Mouse (Mus musculus): ENCODE measurements at regions not wholly inside any gene's neighbourhood (a gene's known extent, or its start where the extent isn't known, plus 50 kb on each side); places are given as distances from the start of the nearest gene placed in this dataset.

GRCm38 (mm10) chr3:21997387-21997786 is 79.1 kb upstream of the Tbl1xr1 start:
- Histone ChIP-seq H3K27ac (no peak overlapping the region), H3K4me1 (replicated peaks; ENCODE audit: control insufficient read depth in 2 of 2, insufficient read depth in 2 of 2, low read length in 1 of 2) (peaks cover 8 to 14% of the 10 kb centered on the region in 2 experiments), H3K36me3 (replicated peaks; ENCODE audit: control insufficient read depth, insufficient read depth, low read depth) (no peaks in the 10 kb centered on the region), H3K9ac (replicated peaks) (no peak overlapping the region), H3K9me3 (ENCODE audit: control insufficient read depth, low read length) (no peaks in the 10 kb centered on the region), H3K27me3 (ENCODE audit: control insufficient read depth, insufficient read depth, low read length) (no peaks in the 10 kb centered on the region), H3K4me2 (ENCODE audit: low read depth) (no peak overlapping the region), H3K4me3 (ENCODE audit: insufficient read depth in 1 of 2, low read depth in 2 of 2, low read length in 2 of 2) (no peak overlapping the region)
- WGBS (ENCODE audit: insufficient replicate concordance): 27% methylated on average over 3 of the region's 3 CpGs
- no peak for ATAC-seq (ENCODE audit: insufficient read depth)
- DNase-seq (ENCODE audit: low read depth in 3 of 3, low spot score in 3 of 3): no peak
- TF ChIP-seq EP300 (IDR thresholded peaks at IDR 0.05; ENCODE audit: low read depth) (no peak), CTCF (IDR thresholded peaks at IDR 0.05; ENCODE audit: low read depth) (no peak)

- Histone ChIP-seq H3K9me3 (ENCODE audit: control insufficient read depth, low read length) (no peaks in the 10 kb centered on the region), H3K4me1 (replicated peaks; ENCODE audit: control insufficient read depth in 2 of 2, insufficient read depth in 2 of 2, low read length in 1 of 2) (0 out of 4 replicates have a peak, but pooled peaks cover 0 to 2% of the 10 kb centered on the region in 2 experiments), H3K27me3 (ENCODE audit: control insufficient read depth, insufficient read depth, low read length) (no peaks in the 10 kb centered on the region), H3K27ac (no peak overlapping the region), H3K4me3 (ENCODE audit: insufficient read depth in 1 of 2, low read depth in 2 of 2, low read length in 2 of 2) (no peak overlapping the region), H3K9ac (replicated peaks) (no peak overlapping the region), H3K36me3 (replicated peaks; ENCODE audit: control insufficient read depth, insufficient read depth, low read depth) (no peaks in the 10 kb centered on the region), H3K4me2 (ENCODE audit: low read depth) (no peak overlapping the region)
- no peak for DNase-seq (ENCODE audit: low read depth in 3 of 3, low spot score in 3 of 3)
- ATAC-seq (ENCODE audit: insufficient read depth): no peak
- no peak for TF ChIP-seq CTCF (IDR thresholded peaks at IDR 0.05; ENCODE audit: low read depth)
- TF ChIP-seq EP300 (IDR thresholded peaks at IDR 0.05; ENCODE audit: low read depth): no peak
- 66% methylated on average over 9 of the region's 9 CpGs for WGBS (ENCODE audit: insufficient replicate concordance)
Observed at GRCm38 (mm10) chr3:22005456-22005855, 71.0 kb upstream of the Tbl1xr1 start.

- H3K36me3 ChIP-seq (replicated peaks; ENCODE audit: control insufficient read depth, insufficient read depth, low read depth): no peaks in the 10 kb centered on the region
- WGBS (ENCODE audit: insufficient replicate concordance): 76% methylated on average over 1 of the region's 1 CpGs
- no peak overlapping the region for H3K4me3 ChIP-seq (ENCODE audit: insufficient read depth in 1 of 2, low read depth in 2 of 2, low read length in 2 of 2)
- no peak for ATAC-seq (ENCODE audit: insufficient read depth)
- TF ChIP-seq CTCF (IDR thresholded peaks at IDR 0.05; ENCODE audit: low read depth) (no peak), EP300 (IDR thresholded peaks at IDR 0.05; ENCODE audit: low read depth) (no peak)
- H3K27ac ChIP-seq: no peak overlapping the region
- H3K9ac ChIP-seq (replicated peaks): no peak overlapping the region
- DNase-seq (ENCODE audit: low read depth in 3 of 3, low spot score in 3 of 3): no peak
- no peaks in the 10 kb centered on the region for H3K9me3 ChIP-seq (ENCODE audit: control insufficient read depth, low read length)
- 0 out of 4 replicates have a peak, but pooled peaks cover 0 to 2% of the 10 kb centered on the region in 2 experiments for H3K4me1 ChIP-seq (replicated peaks; ENCODE audit: control insufficient read depth in 2 of 2, insufficient read depth in 2 of 2, low read length in 1 of 2)
- no peaks in the 10 kb centered on the region for H3K27me3 ChIP-seq (ENCODE audit: control insufficient read depth, insufficient read depth, low read length)
- H3K4me2 ChIP-seq (ENCODE audit: low read depth): no peak overlapping the region
Observed at GRCm38 (mm10) chr3:22006113-22006512, 70.3 kb upstream of the Tbl1xr1 start.

GRCm38 (mm10) chr3:22006651-22007050 is 69.8 kb upstream of the Tbl1xr1 start:
- H3K9me3 ChIP-seq (ENCODE audit: control insufficient read depth, low read length): no peaks in the 10 kb centered on the region
- no peak overlapping the region for H3K27ac ChIP-seq
- TF ChIP-seq EP300 (IDR thresholded peaks at IDR 0.05; ENCODE audit: low read depth) (no peak), CTCF (IDR thresholded peaks at IDR 0.05; ENCODE audit: low read depth) (no peak)
- H3K4me3 ChIP-seq (ENCODE audit: insufficient read depth in 1 of 2, low read depth in 2 of 2, low read length in 2 of 2): no peak overlapping the region
- ATAC-seq (ENCODE audit: insufficient read depth): no peak
- WGBS (ENCODE audit: insufficient replicate concordance): 60% methylated on average over 2 of the region's 2 CpGs
- no peak overlapping the region for H3K9ac ChIP-seq (replicated peaks)
- H3K4me1 ChIP-seq (replicated peaks; ENCODE audit: control insufficient read depth in 2 of 2, insufficient read depth in 2 of 2, low read length in 1 of 2): 0 out of 4 replicates have a peak, but pooled peaks cover 0 to 2% of the 10 kb centered on the region in 2 experiments
- H3K4me2 ChIP-seq (ENCODE audit: low read depth): no peak overlapping the region
- DNase-seq (ENCODE audit: low read depth in 3 of 3, low spot score in 3 of 3): no peak
- no peaks in the 10 kb centered on the region for H3K27me3 ChIP-seq (ENCODE audit: control insufficient read depth, insufficient read depth, low read length)
- H3K36me3 ChIP-seq (replicated peaks; ENCODE audit: control insufficient read depth, insufficient read depth, low read depth): no peaks in the 10 kb centered on the region

GRCm38 (mm10) chr3:22007736-22008135 is 68.7 kb upstream of the Tbl1xr1 start:
- Histone ChIP-seq H3K4me2 (ENCODE audit: low read depth) (no peak overlapping the region), H3K36me3 (replicated peaks; ENCODE audit: control insufficient read depth, insufficient read depth, low read depth) (no peaks in the 10 kb centered on the region), H3K9me3 (ENCODE audit: control insufficient read depth, low read length) (no peaks in the 10 kb centered on the region), H3K27me3 (ENCODE audit: control insufficient read depth, insufficient read depth, low read length) (no peaks in the 10 kb centered on the region), H3K4me3 (ENCODE audit: insufficient read depth in 1 of 2, low read depth in 2 of 2, low read length in 2 of 2) (no peak overlapping the region), H3K9ac (replicated peaks) (no peak overlapping the region), H3K4me1 (replicated peaks; ENCODE audit: control insufficient read depth in 2 of 2, insufficient read depth in 2 of 2, low read length in 1 of 2) (0 out of 4 replicates have a peak, but pooled peaks cover 0 to 2% of the 10 kb centered on the region in 2 experiments), H3K27ac (no peak overlapping the region)
- TF ChIP-seq CTCF (IDR thresholded peaks at IDR 0.05; ENCODE audit: low read depth) (no peak), EP300 (IDR thresholded peaks at IDR 0.05; ENCODE audit: low read depth) (no peak)
- ATAC-seq (ENCODE audit: insufficient read depth) (no peak), DNase-seq (ENCODE audit: low read depth in 3 of 3, low spot score in 3 of 3) (no peak)
- WGBS (ENCODE audit: insufficient replicate concordance): 75% methylated on average over 5 of the region's 5 CpGs

Measured in liver, embryonic 14.5 days (tissue).